Mouse (Mus musculus): ENCODE measurements around the gene Gm10295.

DNA sequence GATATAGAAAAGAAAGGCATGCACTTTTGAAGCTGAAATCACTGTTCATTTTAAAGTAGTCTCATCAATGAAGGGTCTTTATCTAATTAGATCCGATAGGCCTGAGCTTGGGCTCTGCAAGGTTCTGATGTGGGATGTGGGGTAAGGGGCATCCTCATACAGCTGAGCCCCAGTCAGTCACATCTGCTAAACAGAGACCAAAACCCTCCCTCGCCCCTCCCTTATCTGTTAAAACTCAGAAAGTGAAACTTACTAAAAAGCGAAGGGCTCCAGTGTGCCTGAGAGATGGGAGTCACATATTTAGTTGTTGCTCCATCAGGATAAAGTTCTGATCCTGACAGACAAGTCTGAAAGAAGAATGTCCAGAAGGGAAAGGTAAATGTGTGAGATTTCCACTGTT is 38.9 kb downstream of the Gm10295 start:
- TF ChIP-seq CTCF (IDR thresholded peaks at IDR 0.05) (no peak), POLR2A (IDR thresholded peaks at IDR 0.05; ENCODE audit: insufficient read depth, low read depth, low read length) (no peak)

Measured in heart, adult 2 months (tissue).